Mouse (Mus musculus): Measurements from ENCODE around the gene Dtx2. TPM values are rescaled to one million over a fixed set of nuclear protein-coding genes. Genes with fewer than 3 reads are reported as not detected.

Dtx2 gene
- 18.2 and 19.7 TPM in 2 replicates for polyA plus RNA-seq (2012; rRNA removed)

GRCm38 (mm10) chr5:135994725-135995687 is at the start of gene Dtx2:
TSS of gene Dtx2 (plus strand) at chr5:135994800.

DNA sequence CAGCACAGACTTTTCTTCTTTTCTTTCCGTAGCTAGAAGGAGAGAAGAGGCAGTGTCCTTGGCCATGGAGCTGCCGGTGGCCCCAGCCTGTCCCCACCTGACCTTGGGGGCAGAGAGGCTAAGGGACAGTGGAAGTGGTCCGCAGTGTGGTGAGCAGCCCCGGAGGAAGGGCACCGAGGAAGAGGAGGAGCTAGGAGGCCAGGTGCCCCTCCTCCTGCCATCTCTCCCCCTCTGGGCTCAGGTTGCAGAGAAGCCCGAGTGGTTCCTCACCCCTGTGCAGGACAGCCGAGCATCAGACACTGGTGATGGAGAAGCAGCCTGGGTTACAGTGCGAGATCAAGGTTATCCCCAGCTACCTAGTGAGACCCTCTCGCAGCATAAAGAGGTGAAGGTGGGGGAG is 20.2 kb upstream of the Dtx2 start, which contains the start of gene Ssc4d:
Ssc4d (minus strand) TSS at position 167 of the 400 bp plus-strand sequence.

GRCm38 (mm10) chr5:135979904-135980303 is 14.7 kb upstream of the Dtx2 start, which contains the start of gene Zp3:
TSS of gene Zp3 (plus strand) at chr5:135980099.

DNA sequence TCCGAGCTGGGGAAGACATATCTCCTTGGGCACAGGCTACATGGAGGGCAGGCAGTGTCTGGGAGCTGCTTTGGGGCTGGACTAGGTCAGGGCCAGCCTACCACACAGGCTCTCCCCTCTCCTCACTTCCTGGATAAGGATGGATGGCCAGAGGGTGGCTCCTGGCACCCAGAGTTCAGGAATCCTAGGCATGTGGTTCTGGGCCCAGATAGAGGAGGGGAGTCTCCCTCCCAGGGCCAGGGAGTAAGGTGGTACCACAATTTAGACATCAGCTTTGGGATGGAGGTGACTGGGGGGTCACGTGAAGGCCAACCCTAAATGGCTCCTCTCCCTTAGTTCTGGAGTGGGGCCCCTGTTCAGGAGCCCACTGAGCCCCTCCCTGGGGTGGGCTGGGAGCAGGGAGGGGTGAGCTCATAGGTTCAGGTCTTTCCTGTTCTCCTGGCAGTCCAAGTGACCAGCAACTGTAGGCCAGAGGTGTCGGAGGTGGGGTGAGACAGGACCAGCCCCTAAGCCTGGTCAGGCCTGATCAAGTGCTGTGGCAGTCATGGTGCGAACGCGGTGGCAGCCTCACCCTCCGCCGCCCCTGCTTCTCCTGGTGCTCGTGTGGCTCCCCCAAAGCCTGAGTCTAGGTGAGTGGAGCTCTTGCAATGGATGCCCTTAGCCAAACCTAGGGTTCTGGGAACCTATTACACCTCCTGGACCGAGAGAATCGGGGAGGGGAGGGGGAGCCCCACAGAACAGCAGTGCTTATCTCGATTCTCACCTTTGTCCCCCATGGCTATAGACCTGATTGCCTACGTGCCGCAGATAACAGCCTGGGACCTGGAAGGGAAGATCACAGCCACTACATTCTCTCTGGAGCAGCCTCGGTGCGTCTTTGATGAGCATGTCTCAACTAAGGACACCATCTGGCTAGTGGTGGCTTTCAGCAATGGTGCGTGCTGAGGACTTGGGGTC is 43.9 kb downstream of the Dtx2 start, which contains the start of gene Upk3b:
Upk3b (plus strand) TSS at position 239 of the 957 bp plus-strand sequence.

DNA sequence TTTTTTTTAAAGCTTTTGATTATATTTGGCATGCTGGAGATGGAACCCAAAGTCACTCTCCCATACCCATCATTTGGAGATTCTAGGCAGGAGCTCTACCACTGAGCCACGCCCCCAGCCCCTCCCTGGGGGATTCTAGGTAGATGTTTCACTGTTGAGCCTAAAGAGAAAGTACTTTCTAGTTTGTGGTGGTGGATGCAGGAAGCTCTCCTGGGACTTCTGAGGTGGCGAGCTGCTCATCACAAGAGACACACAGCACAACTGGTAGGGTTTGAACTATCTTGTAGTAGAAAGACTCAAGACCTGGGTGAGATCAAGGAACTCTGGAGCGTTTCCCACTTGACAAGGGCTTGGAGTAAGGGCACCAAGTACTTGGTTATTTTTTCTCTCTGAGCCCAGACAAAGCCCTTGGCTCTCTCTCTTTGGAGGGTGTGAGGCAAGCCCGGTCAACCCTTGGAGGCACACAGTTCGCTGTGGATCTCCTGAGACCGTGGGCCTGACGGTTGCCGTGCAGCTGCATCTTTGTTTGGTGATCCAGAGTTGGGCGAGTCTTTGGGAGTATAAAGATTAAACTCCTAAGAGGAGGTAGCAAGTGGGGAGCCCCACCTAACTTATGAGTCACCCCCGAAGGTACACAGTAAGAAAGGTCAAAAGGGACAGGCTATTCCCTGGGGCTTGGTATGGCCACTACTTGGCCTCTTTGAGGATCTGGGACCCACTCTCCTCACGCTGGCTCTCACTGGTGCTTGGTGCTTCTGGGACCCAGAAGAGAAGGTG is 59.9 kb downstream of the Dtx2 start, which contains the start of gene Upk3bl:
Upk3bl (plus strand) TSS at position 192 of the 777 bp plus-strand sequence.

Other genes with a start within 250 kb of the Dtx2 start
- 0.12 and 0.24 TPM in 2 replicates for gene Styxl1, start 216.4 kb upstream of the Dtx2 start, polyA plus RNA-seq (2012; rRNA removed)
- gene Mdh2, start 216.3 kb upstream of the Dtx2 start, polyA plus RNA-seq (2012; rRNA removed) = 431 and 444 TPM in 2 replicates
- 58.8 and 64.1 TPM in 2 replicates for gene Srrm3, start 187.9 kb upstream of the Dtx2 start, polyA plus RNA-seq (2012; rRNA removed)
- gene Hspb1, start 106.9 kb upstream of the Dtx2 start, polyA plus RNA-seq (2012; rRNA removed) = 31.0 and 46.1 TPM in 2 replicates
- 481 and 506 TPM in 2 replicates for gene Ywhag, start 60.2 kb upstream of the Dtx2 start, polyA plus RNA-seq (2012; rRNA removed)
- 4.8 and 5.5 TPM in 2 replicates for gene Ssc4d, start 20.3 kb upstream of the Dtx2 start, polyA plus RNA-seq (2012; rRNA removed)
- gene Zp3, start 14.7 kb upstream of the Dtx2 start, polyA plus RNA-seq (2012; rRNA removed) = 0.09 and 0.17 TPM in 2 replicates
- gene Upk3b, start 43.7 kb downstream of the Dtx2 start, polyA plus RNA-seq (2012; rRNA removed) = 0.01 and 3.8 TPM in 2 replicates
- gene Upk3bl, start 59.7 kb downstream of the Dtx2 start, polyA plus RNA-seq (2012; rRNA removed) = 0.08 and 20.4 TPM in 2 replicates
- 18.7 and 19.6 TPM in 2 replicates for gene Rasa4, start 89.1 kb downstream of the Dtx2 start, polyA plus RNA-seq (2012; rRNA removed)
- gene Polr2j, start 121.8 kb downstream of the Dtx2 start, polyA plus RNA-seq (2012; rRNA removed) = 166 and 176 TPM in 2 replicates
- gene Lrwd1, start 141.3 kb downstream of the Dtx2 start, polyA plus RNA-seq (2012; rRNA removed) = 47.6 and 47.7 TPM in 2 replicates
- 14.9 and 15.9 TPM in 2 replicates for gene Alkbh4, start 141.3 kb downstream of the Dtx2 start, polyA plus RNA-seq (2012; rRNA removed)
- 66.8 and 69.2 TPM in 2 replicates for gene Orai2, start 175.9 kb downstream of the Dtx2 start, polyA plus RNA-seq (2012; rRNA removed)
- 44.8 and 46.3 TPM in 2 replicates for gene Prkrip1, start 204.2 kb downstream of the Dtx2 start, polyA plus RNA-seq (2012; rRNA removed)

Data from central nervous system, embryonic 18 days (tissue).